Mouse (Mus musculus) stomach, embryonic 16.5 days (tissue): ENCODE results near the gene Slc41a2. TPM values are rescaled to one million over a fixed set of nuclear protein-coding genes. Genes with fewer than 3 reads are reported as not detected.
"Not testable (repeated sequence)": the region's sequence is repeated elsewhere in the genome, so short reads cannot be mapped to it uniquely, and the experiment has no call there.

ENCODE experiments used
- ATAC-seq: fragments of 200-750 bp; cut with Nextera tagmentation; 2 replicates; pipeline ENCODE4 v1.8.0; 2017; ENCODE audit warnings: moderate number of reproducible peaks, moderate TSS enrichment; ENCODE audit not compliant: insufficient read depth, low FRiP score
- H3K27ac ChIP-seq: fragments of 300-500 bp; sonication (generic); 2 replicates; pipeline ENCODE4 v1.5.1; 2014; ENCODE audit warnings: low read length
- H3K27me3 ChIP-seq: fragments of 300-500 bp; sonication (generic); 2 replicates; pipeline ENCODE4 v1.6.1; 2014; ENCODE audit warnings: low read length, control low read depth, mixed read lengths; ENCODE audit not compliant: control insufficient read depth, insufficient read depth
- H3K36me3 ChIP-seq: fragments of 300-500 bp; sonication (generic); 2 replicates; pipeline ENCODE4 v1.6.1; 2014; ENCODE audit warnings: low read length; ENCODE audit not compliant: control insufficient read depth, insufficient read depth
- H3K4me1 ChIP-seq: fragments of 300-500 bp; sonication (generic); 2 replicates; pipeline ENCODE4 v1.6.1; 2014; ENCODE audit warnings: low read length, control low read depth, mixed read lengths; ENCODE audit not compliant: control insufficient read depth, insufficient read depth
- H3K4me2 ChIP-seq: fragments of 300-500 bp; sonication (generic); 2 replicates; pipeline ENCODE4 v1.6.1; 2014; ENCODE audit warnings: low read depth, low read length, mixed read lengths
- H3K4me3 ChIP-seq: fragments of 300-500 bp; sonication (generic); replicated peaks from 2 replicates; pipeline ENCODE4 v1.5.1; 2014; ENCODE audit warnings: mild to moderate bottlenecking, low read length
- H3K9ac ChIP-seq: fragments of 300-500 bp; sonication (generic); 2 replicates; pipeline ENCODE4 v1.6.1; 2014; ENCODE audit warnings: low read length
- H3K9me3 ChIP-seq: fragments of 300-500 bp; sonication (generic); replicated peaks from 2 replicates; pipeline ENCODE4 v1.6.1; 2016; ENCODE audit warnings: low read length, control low read depth; ENCODE audit not compliant: control insufficient read depth
- WGBS: fragments of 180-500 bp; shearing (Covaris S2); extraction: QIAGEN DNeasy Blood & Tissue Kit; methylation state at CpG from one replicate; pipeline ENCODE4 v1.1.7; 2014; 5-methylcytosine and 5-hydroxymethylcytosine counted together
- polyA plus RNA-seq: library from polyadenylated mRNA; unstranded; fragments of >200 nt; fragmentation: Nextera tagmentation; extraction: Ambion mirVana; gene quantifications from 2 replicates; pipeline ENCODE4 v1.2.1, GENCODE M21; 2015

Slc41a2 gene
- polyA plus RNA-seq, 1 experiment from 2014 or later = 1.0 TPM

GRCm38 (mm10) chr10:83359451-83359850 lies 21.8 kb upstream of the Slc41a2 start:
- Histone ChIP-seq H3K4me2 (peak overlapping the region; percentile 61), H3K36me3 (no peaks in the 10 kb centered on the region), H3K4me1 (peaks cover 3% of the 10 kb centered on the region), H3K27me3 (no peaks in the 10 kb centered on the region), H3K27ac (peak overlapping the region; percentile 10), H3K9ac (peak overlapping the region; percentile 53; the same call in 1 of the 2 replicates), H3K4me3 (peak overlapping the region; percentile 89), H3K9me3 (no peaks in the 10 kb centered on the region)
- 73% methylated on average over 4 of the region's 4 CpGs for WGBS
- no peak for ATAC-seq

DNA sequence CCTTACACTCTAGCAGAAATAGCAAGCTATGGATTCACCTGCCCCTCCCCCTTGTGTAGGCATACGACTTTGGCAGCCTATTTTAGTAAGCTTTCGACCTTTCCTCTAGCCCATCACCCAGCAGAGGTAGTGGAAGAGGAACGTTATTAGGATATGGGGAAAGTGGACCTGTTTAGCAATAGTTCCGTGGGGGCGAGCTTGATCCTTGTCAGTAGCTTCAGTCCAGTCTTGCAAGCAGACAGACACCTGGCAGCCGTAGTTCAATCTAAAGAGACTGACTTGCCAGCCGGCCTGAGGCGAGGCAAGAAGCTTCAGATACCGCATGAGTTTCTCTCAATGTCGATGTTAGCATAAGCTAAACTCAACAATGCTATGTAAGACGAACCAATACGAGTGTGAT lies 18.7 kb upstream of the Slc41a2 start:
- no peaks in the 10 kb centered on the region for H3K27me3 ChIP-seq
- H3K4me2 ChIP-seq = no peak overlapping the region
- no peak overlapping the region for H3K9ac ChIP-seq
- no peak overlapping the region for H3K27ac ChIP-seq
- H3K4me3 ChIP-seq = no peak overlapping the region
- H3K4me1 ChIP-seq = no peaks in the 10 kb centered on the region; the same call in none of the 2 replicates
- 76% methylated on average over 12 of the region's 12 CpGs for WGBS
- H3K9me3 ChIP-seq = no peaks in the 10 kb centered on the region
- no peak for ATAC-seq
- no peaks in the 10 kb centered on the region for H3K36me3 ChIP-seq

DNA sequence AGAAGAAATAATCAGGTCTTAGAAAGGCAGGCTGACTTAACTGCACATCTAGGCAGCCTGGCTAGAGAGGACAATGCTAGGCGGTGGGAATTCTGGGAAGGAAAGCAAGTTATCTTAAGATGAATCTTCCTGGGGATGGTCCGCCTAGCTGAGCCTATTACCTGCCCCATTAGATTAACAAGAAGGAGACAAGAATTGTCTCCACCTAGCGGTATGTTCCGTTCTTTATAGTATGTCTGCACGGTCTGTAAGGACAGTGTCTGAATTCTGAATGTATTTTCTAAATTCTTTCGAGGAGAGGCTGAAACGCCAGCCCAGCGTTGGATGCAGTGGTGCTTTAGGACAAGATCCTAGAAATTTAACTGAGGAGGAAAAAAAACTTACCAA lies 16.6 kb upstream of the Slc41a2 start:
- no peaks in the 10 kb centered on the region for H3K36me3 ChIP-seq
- H3K27me3 ChIP-seq = no peaks in the 10 kb centered on the region
- ATAC-seq = no peak
- WGBS = 53% methylated on average over 8 of the region's 8 CpGs
- H3K27ac ChIP-seq = 0 out of 2 replicates have a peak overlapping the region, but pooled peaks have one; percentile 62
- H3K4me2 ChIP-seq = no peak overlapping the region
- H3K4me1 ChIP-seq = no peaks in the 10 kb centered on the region; the same call in 1 of the 2 replicates
- no peak overlapping the region for H3K9ac ChIP-seq
- H3K4me3 ChIP-seq = no peak overlapping the region
- no peaks in the 10 kb centered on the region for H3K9me3 ChIP-seq

DNA sequence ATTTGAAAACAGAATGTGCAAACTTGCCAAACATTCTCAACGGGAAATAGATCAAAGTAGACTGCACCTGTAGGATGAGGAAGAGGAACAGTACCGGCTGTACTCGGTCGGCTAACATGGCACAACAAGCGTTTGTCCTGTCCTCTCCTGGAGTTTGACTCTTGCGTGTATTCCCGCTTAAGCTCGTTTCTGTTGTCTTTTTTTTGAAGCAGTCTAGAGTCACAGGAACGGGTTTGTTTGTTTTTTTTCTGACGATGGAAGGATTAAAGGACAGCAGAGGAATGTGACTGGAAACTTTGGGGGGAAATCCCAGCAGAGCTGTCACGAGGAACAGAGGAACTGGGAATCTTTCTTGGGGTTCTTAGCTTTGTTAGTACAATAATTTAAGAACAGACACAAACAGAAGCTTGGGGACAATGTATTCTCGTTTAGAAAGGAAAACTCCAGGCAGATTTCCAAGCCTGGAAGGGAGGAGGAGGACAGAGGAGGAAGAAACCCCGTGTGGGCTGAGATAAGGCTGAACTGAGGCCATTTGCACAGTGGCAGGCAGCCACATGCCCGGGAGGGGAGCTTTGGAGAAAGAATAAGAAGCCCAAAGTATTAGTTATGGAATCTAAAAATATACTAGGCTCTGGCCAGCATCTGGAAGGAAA lies 16.1 kb upstream of the Slc41a2 start:
- Histone ChIP-seq H3K9ac (no peak overlapping the region), H3K27ac (peak overlapping the region; percentile 62; the same call in 1 of the 2 replicates), H3K9me3 (no peaks in the 10 kb centered on the region), H3K4me1 (no peaks in the 10 kb centered on the region), H3K4me2 (no peak overlapping the region), H3K27me3 (no peaks in the 10 kb centered on the region), H3K4me3 (no peak overlapping the region), H3K36me3 (no peaks in the 10 kb centered on the region)
- ATAC-seq = peak; percentile 37
- 26% methylated on average over 14 of the region's 14 CpGs for WGBS

DNA sequence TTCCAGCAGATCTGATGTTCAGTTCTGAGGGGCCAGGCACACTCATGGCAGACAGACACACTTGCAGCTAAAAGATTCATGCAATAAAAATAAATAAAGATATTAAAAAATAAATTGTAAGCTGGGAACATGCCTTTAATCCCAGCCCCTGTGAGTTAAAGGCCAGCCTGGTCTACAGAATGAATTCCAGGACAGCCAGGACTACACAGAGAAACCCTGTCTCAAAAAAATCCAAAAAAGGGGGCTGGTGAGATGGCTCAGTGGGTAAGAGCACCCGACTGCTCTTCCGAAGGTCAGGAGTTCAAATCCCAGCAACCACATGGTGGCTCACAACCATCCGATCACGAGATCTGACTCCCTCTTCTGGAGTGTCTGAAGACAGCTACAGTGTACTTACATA lies 14.1 kb upstream of the Slc41a2 start:
- not testable (repeated sequence) for H3K9me3 ChIP-seq, H3K36me3 ChIP-seq, H3K9ac ChIP-seq, H3K4me1 ChIP-seq, H3K27me3 ChIP-seq, H3K4me3 ChIP-seq, H3K27ac ChIP-seq, ATAC-seq, H3K4me2 ChIP-seq
- WGBS = 77% methylated on average over 4 of the region's 4 CpGs

DNA sequence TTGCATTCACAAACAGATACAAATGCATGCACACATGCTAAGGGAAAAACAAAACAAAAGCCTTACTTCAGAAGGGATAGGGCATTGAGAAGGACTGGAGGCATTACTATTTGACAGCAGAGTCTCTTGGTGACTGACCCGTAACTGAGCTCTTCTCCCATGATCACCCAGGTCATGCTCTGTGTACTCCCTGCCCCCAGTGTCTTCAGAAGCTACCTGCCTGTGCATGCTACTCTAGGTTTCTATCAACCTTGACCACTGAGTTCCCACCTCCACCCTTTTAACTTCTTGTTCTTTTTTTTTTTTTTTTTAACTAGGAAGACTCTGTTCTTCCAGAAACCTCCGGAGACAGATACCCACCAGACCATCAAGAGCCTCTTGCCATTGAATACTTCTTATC lies 13.0 kb upstream of the Slc41a2 start:
- Histone ChIP-seq H3K27ac (no peak overlapping the region), H3K9ac (no peak overlapping the region), H3K27me3 (no peaks in the 10 kb centered on the region), H3K4me3 (no peak overlapping the region), H3K4me2 (no peak overlapping the region), H3K9me3 (no peaks in the 10 kb centered on the region), H3K36me3 (no peaks in the 10 kb centered on the region), H3K4me1 (no peaks in the 10 kb centered on the region)
- ATAC-seq = no peak
- WGBS = 89% methylated on average over 2 of the region's 2 CpGs

GRCm38 (mm10) chr10:83347494-83347893 lies 9.8 kb upstream of the Slc41a2 start:
- WGBS = 25% methylated on average over 7 of the region's 7 CpGs
- ATAC-seq = no peak

GRCm38 (mm10) chr10:83346359-83346736 lies 8.7 kb upstream of the Slc41a2 start:
- Histone ChIP-seq H3K9ac (no peak overlapping the region), H3K9me3 (no peaks in the 10 kb centered on the region), H3K4me1 (no peaks in the 10 kb centered on the region), H3K27ac (no peak overlapping the region), H3K4me2 (no peak overlapping the region), H3K36me3 (no peaks in the 10 kb centered on the region), H3K4me3 (no peak overlapping the region), H3K27me3 (no peaks in the 10 kb centered on the region)
- ATAC-seq = no peak
- WGBS = 77% methylated on average over 5 of the region's 5 CpGs

More at GRCm38 (mm10) chr10:83347494-83347893, 9.8 kb upstream of the Slc41a2 start:
- Histone ChIP-seq H3K27me3 (no peaks in the 10 kb centered on the region), H3K4me3 (no peak overlapping the region), H3K4me1 (no peaks in the 10 kb centered on the region), H3K27ac (no peak overlapping the region), H3K9me3 (no peaks in the 10 kb centered on the region), H3K4me2 (no peak overlapping the region), H3K9ac (no peak overlapping the region), H3K36me3 (no peaks in the 10 kb centered on the region)

- Histone ChIP-seq H3K4me2 (no peak overlapping the region), H3K27me3 (no peaks in the 10 kb centered on the region), H3K36me3 (no peaks in the 10 kb centered on the region), H3K4me3 (no peak overlapping the region), H3K9ac (no peak overlapping the region), H3K27ac (no peak overlapping the region), H3K9me3 (no peaks in the 10 kb centered on the region), H3K4me1 (no peaks in the 10 kb centered on the region)
- 54% methylated on average over 7 of the region's 7 CpGs for WGBS
- no peak for ATAC-seq
Observed at GRCm38 (mm10) chr10:83345693-83346358, 8.1 kb upstream of the Slc41a2 start.
